8 mouse cellular contexts compared by ENCODE assay signal in genomic region chr6:49318966-49319594, GRCm38 (mm10). TPM values are rescaled to one million over a fixed set of nuclear protein-coding genes. Genes with fewer than 3 reads are reported as not detected.
DNase-seq lines count a peak whose midpoint lies in the region; ATAC-seq and TF ChIP-seq lines count a peak whose summit lies in the region.

Gene Ccdc126 (plus strand): TSS chr6:49319274.

- peaks cover 8% of the 10 kb centered on the region; the same call in 1 of the 2 replicates for H3K4me1 ChIP-seq in hindbrain, embryonic 13.5 days (replicated peaks)

- in situ Hi-C loops in Patski (cut with MboI; ENCODE audit: low pct_unique_long_range_greater_than_20kb): no loop called here

- H3K36me3 ChIP-seq in hindbrain, embryonic 13.5 days: no peaks in the 10 kb centered on the region

- CTCF ChIA-PET in Patski (lab: Charles Lee): interaction anchor here (0.8 to 2.5 kb wide), 11 partner anchors 9 to 77 kb away, joined by 3 to 11 read pairs (median 4); no protein-coding TSS in a partner anchor

- POLR2A ChIA-PET in Patski (lab: Charles Lee): interaction anchor here (0.7 kb wide), 1 partner anchor 199 kb away, joined by 3 read pairs; no protein-coding TSS in a partner anchor

- H3K9me3 ChIP-seq in hindbrain, embryonic 13.5 days: no peaks in the 10 kb centered on the region

- H3K4me3 ChIP-seq in hindbrain, embryonic 13.5 days: peak within 1 kb of the TSS; percentile 70

- TF ChIP-seq CTCF in Patski (IDR thresholded peaks at IDR 0.05): peak; percentile 90

- H3K4me2 ChIP-seq in hindbrain, embryonic 13.5 days: peak within 1 kb of the TSS; percentile 61

- H3K27ac ChIP-seq in hindbrain, embryonic 13.5 days: peak within 1 kb of the TSS; percentile 92

- peak; percentile 93 for ATAC-seq in Patski
- peak; percentile 100 for ATAC-seq in hindbrain, embryonic 13.5 days (ENCODE audit: low FRiP score)

- under 1% methylated on average over 44 of the region's 47 CpGs for WGBS in hindbrain, embryonic 13.5 days

- no peaks in the 10 kb centered on the region for H3K27me3 ChIP-seq in Patski
- H3K27me3 ChIP-seq in hindbrain, embryonic 13.5 days: no peaks in the 10 kb centered on the region

- H3K9ac ChIP-seq in hindbrain, embryonic 13.5 days: peak within 1 kb of the TSS; percentile 84

- peak; percentile 94 for DNase-seq in Patski (ENCODE audit: low read depth, low spot score)
- peak; percentile 98 for DNase-seq in cerebellum, postnatal 14 days
- peak; percentile 97 for DNase-seq in frontal cortex, postnatal 14 days (ENCODE audit: low spot score in 2 of 2)
- peak; percentile 90 to 93 for DNase-seq in layer of hippocampus, postnatal 25 days (ENCODE audit: extremely low spot score in 1 of 2, low spot score in 1 of 2)
- DNase-seq in lung, postnatal 25 days (ENCODE audit: low spot score): peak; percentile 98
- peak; percentile 98 for DNase-seq in retina, embryonic 14.5 days (ENCODE audit: low spot score)
- DNase-seq in thymus, postnatal 4 days: peak; percentile 97

RNA-seq across cellular contexts. Expression of gene Ccdc126, which starts in this region (rescaled TPM):
- polyA plus RNA-seq in Patski (2021): 19.1 TPM
- polyA plus RNA-seq in hindbrain, embryonic 13.5 days (2015; fragmentation: Nextera tagmentation; extraction: Ambion mirVana): 8.0 and 8.9 TPM in 2 replicates
- total RNA-seq in layer of hippocampus, postnatal 25 days (2021): 10 to 100 TPM in 1 of 2 experiments, 1 to 10 TPM in 1; 9.7 to 11.4 TPM

Comparison
In these comparisons a context has a peak if more than half of its experiments do, and no peak if none do; other contexts are left out.
1. Peak in every context shown above with its lines: DNase-seq, ATAC-seq, H3K4me3 ChIP-seq and H3K27ac ChIP-seq.